Mouse (Mus musculus) kidney, adult 2 months (tissue): ENCODE results near the gene Fam13a.

Experiments
- CTCF ChIP-seq: fragments of 200-500 bp; conservative IDR thresholded peaks from 2 replicates; pipeline ENCODE4 v1.5.1; 2011; ENCODE audit warnings: low read depth, mild to moderate bottlenecking, control low read depth, low read length, moderate library complexity, mixed read lengths; ENCODE audit not compliant: insufficient read depth, insufficient read length
- POLR2A ChIP-seq: fragments of 200-500 bp; IDR thresholded peaks from one replicate; pipeline ENCODE4 v1.6.1; 2011; ENCODE audit warnings: low read depth, low read length, control low read depth

- no peak for TF ChIP-seq CTCF
- no peak for TF ChIP-seq POLR2A
These were observed 101.8 kb downstream of the Fam13a start for GRCm38 (mm10) chr6:58922511-58922910.
